28 mouse cellular contexts compared by ENCODE assay signal in the genomic region with DNA sequence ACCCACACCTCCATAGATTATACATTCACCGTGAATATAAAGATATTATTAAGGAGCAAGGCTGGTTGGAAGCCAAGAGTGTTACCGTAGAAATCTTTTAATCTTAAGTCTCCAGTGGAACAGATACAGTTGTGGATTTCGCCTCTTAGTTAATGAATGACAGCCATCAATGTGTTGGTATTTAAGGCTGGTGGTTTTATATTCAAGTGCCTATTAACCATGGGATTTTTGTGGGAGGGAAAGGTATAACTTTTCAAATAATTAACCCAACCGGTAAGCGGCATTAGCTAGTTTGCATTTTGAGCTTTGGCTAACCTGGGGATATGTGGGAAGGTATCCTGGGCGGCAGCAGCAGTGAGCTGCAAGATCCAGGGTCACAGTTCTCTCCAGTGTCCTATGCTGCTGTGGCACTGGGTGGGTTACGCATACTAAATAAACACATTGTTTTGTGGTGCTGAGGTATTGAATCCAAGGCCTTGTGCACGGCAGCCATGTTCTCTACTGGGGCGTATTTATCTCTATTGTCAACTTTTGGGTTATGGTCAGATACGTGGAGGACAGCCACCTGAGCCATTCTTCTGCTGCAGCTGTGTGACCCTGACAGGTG. TPM values are rescaled to one million over a fixed set of nuclear protein-coding genes. Genes with fewer than 3 reads are reported as not detected.
DNase-seq lines count a peak whose midpoint lies in the region; ATAC-seq and TF ChIP-seq lines count a peak whose summit lies in the region.
"Had no signal": no experiment of that assay in that cellular context is flagged by ENCODE, and none has a peak within 500 bp of the region (broad histone marks: within the 10 kb centered on the region; RNA-seq: fewer than 3 reads in every experiment).

No protein-coding gene starts in this region.

- no peaks in the 10 kb centered on the region for H3K9me3 ChIP-seq in lung, embryonic 14.5 days (ENCODE audit: low read depth, low read length)
- H3K9me3 ChIP-seq in kidney, embryonic 16.5 days (ENCODE audit: low read length), result no peaks in the 10 kb centered on the region
- H3K9me3 ChIP-seq: forebrain, embryonic 12.5 days; G1E; heart, embryonic 13.5 days; hindbrain, embryonic 10.5 days; hindbrain, embryonic 15.5 days; limb, embryonic 13.5 days; midbrain, embryonic 13.5 days; neural tube, embryonic 13.5 days had no signal

- no peak for TF ChIP-seq POLR2A in kidney, adult 2 months (IDR thresholded peaks at IDR 0.05; ENCODE audit: low read depth, low read length)

- WGBS in lung, embryonic 14.5 days, result 77% methylated on average over 10 of the region's 10 CpGs
- 40% methylated on average over 10 of the region's 10 CpGs for WGBS in kidney, adult 2 months
- WGBS in kidney, embryonic 16.5 days, result 63% methylated on average over 10 of the region's 10 CpGs

- no peak for TF ChIP-seq CTCF in lung, embryonic 14.5 days (IDR thresholded peaks at IDR 0.05; ENCODE audit: low read depth)
- TF ChIP-seq CTCF in kidney, adult 2 months (conservative IDR thresholded peaks at IDR 0.05; ENCODE audit: insufficient read depth, insufficient read length, low read depth, low read length), result no peak

- H3K36me3 ChIP-seq in lung, embryonic 14.5 days (ENCODE audit: insufficient read depth), result peaks cover 32% of the 10 kb centered on the region; the same call in 1 of the 2 replicates
- H3K36me3 ChIP-seq in kidney, adult 2 months (ENCODE audit: control insufficient read depth, insufficient read depth, low read length), result peaks cover 9% of the 10 kb centered on the region; the same call in 1 of the 2 replicates
- peaks cover 39% of the 10 kb centered on the region for H3K36me3 ChIP-seq in kidney, embryonic 16.5 days (ENCODE audit: insufficient read depth, low read length)
- H3K36me3 ChIP-seq: G1E had no signal

- H3K9ac ChIP-seq in lung, embryonic 14.5 days, result no peak overlapping the region
- H3K9ac ChIP-seq in kidney, embryonic 16.5 days (replicated peaks; ENCODE audit: low read length), result no peak overlapping the region
- H3K9ac ChIP-seq: forebrain, embryonic 12.5 days; forebrain, postnatal 0 days; heart, embryonic 13.5 days; hindbrain, embryonic 15.5 days; limb, embryonic 13.5 days; liver, postnatal 0 days; midbrain, embryonic 13.5 days; neural tube, embryonic 13.5 days had no signal

- H3K27ac ChIP-seq in lung, embryonic 14.5 days (ENCODE audit: low read depth), result peak overlapping the region; percentile 30; the same call in 1 of the 2 replicates
- peak overlapping the region; percentile 91 for H3K27ac ChIP-seq in kidney, adult 2 months (ENCODE audit: insufficient read depth, low read depth, low read length)
- peak overlapping the region; percentile 89 for H3K27ac ChIP-seq in kidney, embryonic 16.5 days (ENCODE audit: low read length)
- H3K27ac ChIP-seq: forebrain, embryonic 12.5 days; heart, embryonic 13.5 days; hindbrain, embryonic 10.5 days; hindbrain, embryonic 15.5 days; limb, embryonic 13.5 days; midbrain, embryonic 13.5 days; neural tube, embryonic 13.5 days had no signal

- no peak overlapping the region for H3K4me2 ChIP-seq in lung, embryonic 14.5 days
- peak overlapping the region; percentile 37 for H3K4me2 ChIP-seq in kidney, embryonic 16.5 days (replicated peaks; ENCODE audit: low read depth, low read length)
- H3K4me2 ChIP-seq: forebrain, embryonic 12.5 days; heart, embryonic 13.5 days; hindbrain, embryonic 15.5 days; limb, embryonic 13.5 days; liver, embryonic 11.5 days; midbrain, embryonic 13.5 days; neural tube, embryonic 13.5 days had no signal

- peak; percentile 13 for DNase-seq in lung, embryonic 14.5 days
- DNase-seq in lung, adult 18-20 months, result no peak
- DNase-seq in kidney, adult 2 months, result peak; percentile 88
- DNase-seq in kidney, postnatal 36 days, result peak; percentile 47 to 80
- no peak for DNase-seq in thymus, postnatal 36 days
- DNase-seq in embryo, embryonic 10.5 days (ENCODE audit: low spot score), result no peak
- no peak for DNase-seq in retina, postnatal 1 day
- DNase-seq: adrenal gland, postnatal 14 days; cerebellum, adult 11 months; cerebellum, adult 9-11 months; forebrain, postnatal 0 days; heart, postnatal 10 days; liver, postnatal 0 days; lung, postnatal 4 days had no signal

- 0 out of 2 replicates have a peak, but pooled peaks cover 10% of the 10 kb centered on the region for H3K4me1 ChIP-seq in lung, embryonic 14.5 days (ENCODE audit: insufficient read depth)
- H3K4me1 ChIP-seq in kidney, adult 2 months (ENCODE audit: control insufficient read depth, insufficient read depth, low read length), result peaks cover 17% of the 10 kb centered on the region; the same call in 1 of the 2 replicates
- H3K4me1 ChIP-seq in kidney, embryonic 16.5 days (ENCODE audit: insufficient read depth, low read length), result peaks cover 34% of the 10 kb centered on the region

- no peak for ATAC-seq in lung, embryonic 14.5 days (ENCODE audit: insufficient read depth)
- peak; percentile 73 for ATAC-seq in kidney, embryonic 16.5 days (ENCODE audit: low FRiP score, low TSS enrichment)
- ATAC-seq: inflammation-experienced regulatory T-cells, adult 6 months; liver, postnatal 0 days had no signal

- no peak overlapping the region for H3K4me3 ChIP-seq in lung, embryonic 14.5 days (ENCODE audit: low read depth, low read length)
- H3K4me3 ChIP-seq in kidney, adult 2 months (ENCODE audit: insufficient read depth, low read depth, low read length), result peak overlapping the region; percentile 19; the same call in 1 of the 2 replicates
- H3K4me3 ChIP-seq in kidney, embryonic 16.5 days (ENCODE audit: low read length), result peak overlapping the region; percentile 3; the same call in 1 of the 2 replicates
- H3K4me3 ChIP-seq: erythroblast, embryonic 14.5 days; forebrain, embryonic 12.5 days; heart, embryonic 13.5 days; hindbrain, embryonic 10.5 days; hindbrain, embryonic 15.5 days; limb, embryonic 13.5 days; midbrain, embryonic 13.5 days; neural tube, embryonic 13.5 days had no signal

- H3K27me3 ChIP-seq in lung, embryonic 14.5 days (ENCODE audit: insufficient read depth, low read length), result no peaks in the 10 kb centered on the region
- H3K27me3 ChIP-seq in kidney, adult 2 months (replicated peaks; ENCODE audit: control insufficient read depth, insufficient read depth, low read length), result no peaks in the 10 kb centered on the region
- H3K27me3 ChIP-seq in kidney, embryonic 16.5 days (ENCODE audit: insufficient read depth, low read length), result no peaks in the 10 kb centered on the region
- H3K27me3 ChIP-seq: forebrain, embryonic 12.5 days; heart, embryonic 13.5 days; hindbrain, embryonic 15.5 days; limb, embryonic 13.5 days; midbrain, embryonic 13.5 days; neural tube, embryonic 13.5 days had no signal

RNA-seq across cellular contexts. Expression of gene Ldhb, which starts 5.1 kb away (rescaled TPM):
- polyA plus RNA-seq in lung, embryonic 14.5 days (2014; fragmentation: Nextera tagmentation; extraction: Ambion mirVana), result 215 and 230 TPM in 2 replicates
- 2,043 and 2,340 TPM in 2 replicates for polyA plus RNA-seq in kidney, adult 2 months (2012; rRNA removed)
- 945 and 1,022 TPM in 2 replicates for polyA plus RNA-seq in kidney, embryonic 16.5 days (2015; fragmentation: Nextera tagmentation; extraction: Ambion mirVana)
- polyA plus RNA-seq: erythroblast, embryonic 14.5 days; G1E had no signal

RNA-seq across cellular contexts. Expression of gene Gys2, which starts 29.7 kb away (rescaled TPM):
- not detected in 2 replicates for polyA plus RNA-seq in lung, embryonic 14.5 days (2014; fragmentation: Nextera tagmentation; extraction: Ambion mirVana)
- 11.5 and 14.8 TPM in 2 replicates for polyA plus RNA-seq in kidney, adult 2 months (2012; rRNA removed)
- 0.27 TPM in 2 replicates for polyA plus RNA-seq in kidney, embryonic 16.5 days (2015; fragmentation: Nextera tagmentation; extraction: Ambion mirVana)
- polyA plus RNA-seq: embryonic facial prominence, embryonic 14.5 days; erythroblast, embryonic 14.5 days; forebrain, embryonic 12.5 days; G1E; hindbrain, embryonic 15.5 days; inflammation-experienced regulatory T-cells, adult 6 months; limb, embryonic 13.5 days; neural tube, embryonic 13.5 days; stomach, embryonic 14.5 days had no signal

Comparison
In these comparisons a context has a peak if more than half of its experiments do, and no peak if none do; other contexts are left out.
1. DNase-seq: peak in lung, embryonic 14.5 days (single experiment), kidney, adult 2 months (single experiment) and kidney, postnatal 36 days (2 of 2); none in lung, adult 18-20 months (0 of 2), thymus, postnatal 36 days (0 of 2), embryo, embryonic 10.5 days (single experiment) and retina, postnatal 1 day (single experiment).
2. H3K27ac ChIP-seq: peak in every context shown above with its lines; median percentile 91 in kidney, adult 2 months; 89 in kidney, embryonic 16.5 days; 30 in lung, embryonic 14.5 days.